Mouse (Mus musculus): ENCODE results near the gene Foxq1. TPM values are rescaled to one million over a fixed set of nuclear protein-coding genes. Genes with fewer than 3 reads are reported as not detected.

The Foxq1 gene
- polyA plus RNA-seq, 1 experiment from 2014 or later, result 1.1 TPM

DNA sequence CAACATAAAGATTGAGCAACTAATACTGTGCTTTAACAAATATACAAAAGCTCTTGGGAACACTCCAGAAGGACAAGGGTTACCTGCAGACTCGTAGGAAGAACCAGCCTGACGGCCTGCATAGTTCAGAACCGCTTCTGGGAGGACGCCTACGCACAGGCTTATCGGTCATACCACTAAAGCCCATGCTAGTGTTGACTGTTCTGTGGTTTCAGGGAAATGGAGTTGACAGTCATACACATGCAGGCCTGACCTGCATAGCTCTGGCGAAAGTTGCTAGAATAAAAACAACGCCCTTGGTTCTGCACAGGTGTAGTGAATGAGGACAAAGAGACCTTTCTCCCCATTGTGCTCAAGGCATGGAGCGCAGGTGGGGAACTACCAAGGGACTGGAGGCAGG lies 8.3 kb upstream of the Foxq1 start:
- no peaks in the 10 kb centered on the region for H3K36me3 ChIP-seq
- ATAC-seq (ENCODE audit: borderline replicate concordance, extremely low read depth, low FRiP score, low TSS enrichment), result peak; percentile 74

DNA sequence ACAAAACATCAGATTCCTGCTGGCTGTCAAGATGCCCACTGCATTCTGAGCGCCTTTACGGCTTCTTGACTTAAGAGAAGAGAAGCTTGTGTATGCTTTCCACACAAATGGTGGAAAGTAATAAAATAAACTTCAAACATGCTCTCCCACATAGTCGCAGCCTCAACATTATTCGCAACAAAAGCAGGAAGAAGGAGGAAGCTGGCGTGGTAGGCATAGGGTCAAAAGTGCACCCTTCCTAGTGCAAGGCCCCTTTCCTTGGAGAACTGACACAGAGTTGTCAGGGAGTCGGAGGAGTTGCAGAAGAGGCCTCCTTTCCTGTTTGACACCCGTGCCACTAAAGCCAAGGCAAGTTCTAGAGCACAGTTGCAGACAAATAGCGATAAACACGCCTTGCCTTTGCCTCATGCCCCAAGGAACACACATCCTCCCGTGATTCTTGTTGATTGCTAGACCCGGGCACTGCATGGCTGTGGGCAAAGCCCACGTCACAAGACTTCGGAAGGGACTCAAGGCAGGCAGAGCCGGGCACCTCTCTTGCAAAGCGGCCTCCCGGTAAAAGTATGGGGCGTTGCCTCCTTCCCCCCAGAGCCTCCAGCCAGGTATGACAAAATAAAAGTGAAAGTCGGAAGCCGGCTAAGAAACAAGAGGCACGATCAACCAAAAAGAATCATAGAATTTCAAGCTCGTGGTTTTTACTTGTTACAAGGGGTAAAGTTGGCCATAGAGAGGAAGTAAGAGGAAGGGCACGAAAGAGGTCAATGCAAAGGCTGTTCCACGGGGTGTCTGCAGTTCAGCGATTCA lies 1.2 kb downstream of the Foxq1 start:
- H3K27ac ChIP-seq, result no peak overlapping the region
- no peak for ATAC-seq (ENCODE audit: borderline replicate concordance, extremely low read depth, low FRiP score, low TSS enrichment)
- peak overlapping the region; percentile 98 for H3K4me2 ChIP-seq
- no peaks in the 10 kb centered on the region for H3K36me3 ChIP-seq
- no peak overlapping the region for H3K9ac ChIP-seq
- peaks cover 84% of the 10 kb centered on the region for H3K27me3 ChIP-seq
- peaks cover 19% of the 10 kb centered on the region for H3K4me1 ChIP-seq
- WGBS, result 14% methylated on average over 24 of the region's 24 CpGs
- no peaks in the 10 kb centered on the region for H3K9me3 ChIP-seq
- H3K4me3 ChIP-seq, result peak overlapping the region; percentile 56

More for the DNA sequence above, 8.3 kb upstream of the Foxq1 start:
- Histone ChIP-seq H3K27ac (peak overlapping the region; percentile 33; the same call in 1 of the 2 replicates), H3K27me3 (no peaks in the 10 kb centered on the region), H3K9me3 (no peaks in the 10 kb centered on the region), H3K4me3 (no peak overlapping the region), H3K4me2 (no peak overlapping the region), H3K9ac (no peak overlapping the region), H3K4me1 (peaks cover 4% of the 10 kb centered on the region; the same call in 1 of the 2 replicates)
- 52% methylated on average over 9 of the region's 9 CpGs for WGBS

DNA sequence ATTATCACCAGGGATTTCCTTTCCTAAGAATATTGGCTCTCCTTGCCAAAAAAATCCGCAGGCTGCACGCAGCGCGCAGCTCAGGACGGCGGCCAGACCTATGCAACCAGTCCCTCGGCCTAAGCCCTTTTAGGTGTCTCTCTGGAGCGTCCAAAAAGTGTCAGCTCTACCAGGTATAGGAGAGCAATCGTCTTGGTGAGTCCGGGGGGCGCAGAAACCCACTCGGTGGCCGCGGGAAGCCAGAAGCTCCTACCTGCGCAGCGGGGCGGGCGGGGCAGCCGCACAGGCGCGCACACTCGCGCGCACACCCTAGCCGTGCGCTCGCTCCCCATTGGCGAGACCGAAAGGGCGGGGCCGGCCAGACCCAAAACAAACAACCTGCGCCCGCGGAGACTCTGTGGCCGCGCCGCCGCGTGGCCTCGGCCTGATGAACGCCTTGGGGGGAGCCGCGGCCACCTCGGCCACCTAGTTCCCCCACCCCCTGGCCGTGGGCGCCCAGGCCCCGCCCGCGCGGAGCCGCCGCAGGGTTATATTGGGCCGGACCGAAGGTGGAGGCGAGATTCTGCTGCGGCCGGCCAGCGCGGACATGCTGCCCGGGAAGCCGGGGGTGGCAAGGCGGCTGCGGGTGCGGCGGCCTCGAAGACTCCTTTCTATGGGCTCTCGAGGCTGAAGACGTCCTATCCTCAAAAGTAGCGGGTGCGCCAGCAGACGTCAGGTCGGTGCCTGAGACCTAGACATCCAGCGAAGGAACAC lies 2.0 kb downstream of the Foxq1 start:
- H3K27me3 ChIP-seq, result peaks cover 92% of the 10 kb centered on the region
- ATAC-seq (ENCODE audit: borderline replicate concordance, extremely low read depth, low FRiP score, low TSS enrichment), result peak; percentile 52; the same call in 1 of the 2 replicates
- peak overlapping the region; percentile 98 for H3K4me2 ChIP-seq
- no peak overlapping the region for H3K27ac ChIP-seq
- under 1% methylated on average over 73 of the region's 73 CpGs for WGBS
- peaks cover 19% of the 10 kb centered on the region for H3K4me1 ChIP-seq
- peak overlapping the region; percentile 56 for H3K4me3 ChIP-seq
- peak overlapping the region; percentile 38 for H3K9ac ChIP-seq
- no peaks in the 10 kb centered on the region for H3K9me3 ChIP-seq
- no peaks in the 10 kb centered on the region for H3K36me3 ChIP-seq

DNA sequence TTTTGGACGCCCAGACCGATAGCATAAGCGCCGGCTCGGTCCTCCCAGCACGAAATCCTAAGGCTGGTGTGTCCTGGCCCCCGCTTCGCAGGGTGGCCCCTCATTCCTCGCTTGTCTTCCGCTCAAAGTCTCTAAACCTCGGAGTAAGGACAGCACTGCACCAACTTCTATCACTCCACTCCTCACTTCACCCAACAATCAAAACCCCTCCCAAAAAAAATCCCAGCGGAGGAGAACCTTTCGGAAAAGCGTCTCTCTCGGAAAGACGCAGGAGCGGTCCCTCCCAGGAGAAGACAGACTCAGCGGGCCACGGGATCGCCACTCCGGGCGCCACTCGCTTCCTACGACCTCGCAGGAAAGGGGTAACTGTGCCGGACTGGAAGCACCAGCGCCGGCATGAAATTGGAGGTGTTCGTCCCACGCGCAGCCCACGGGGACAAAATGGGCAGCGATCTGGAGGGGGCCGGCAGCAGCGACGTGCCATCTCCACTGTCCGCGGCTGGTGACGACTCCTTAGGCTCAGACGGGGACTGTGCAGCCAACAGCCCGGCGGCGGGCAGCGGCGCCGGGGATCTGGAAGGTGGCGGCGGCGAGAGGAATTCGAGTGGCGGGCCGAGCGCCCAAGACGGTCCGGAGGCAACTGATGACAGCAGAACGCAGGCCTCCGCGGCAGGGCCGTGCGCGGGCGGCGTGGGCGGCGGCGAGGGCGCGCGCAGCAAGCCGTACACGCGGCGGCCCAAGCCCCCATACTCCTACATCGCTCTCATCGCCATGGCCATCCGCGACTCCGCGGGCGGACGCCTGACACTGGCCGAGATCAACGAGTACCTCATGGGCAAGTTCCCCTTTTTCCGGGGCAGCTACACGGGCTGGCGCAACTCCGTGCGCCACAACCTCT lies 2.8 kb downstream of the Foxq1 start, which contains the start of gene A530084C06Rik:
A530084C06Rik (minus strand) TSS at position 813 of the 898 bp plus-strand sequence.
- Histone ChIP-seq H3K4me3 (peak within 1 kb of the TSS; percentile 56), H3K4me2 (peak within 1 kb of the TSS; percentile 98), H3K4me1 (peaks cover 19% of the 10 kb centered on the region), H3K9me3 (no peaks in the 10 kb centered on the region), H3K27me3 (peaks cover 92% of the 10 kb centered on the region), H3K36me3 (no peaks in the 10 kb centered on the region), H3K27ac (no peak within 1 kb of the TSS), H3K9ac (peak within 1 kb of the TSS; percentile 38)
- ATAC-seq (ENCODE audit: borderline replicate concordance, extremely low read depth, low FRiP score, low TSS enrichment), result peak; percentile 33
- under 1% methylated on average over 88 of the region's 88 CpGs for WGBS

DNA sequence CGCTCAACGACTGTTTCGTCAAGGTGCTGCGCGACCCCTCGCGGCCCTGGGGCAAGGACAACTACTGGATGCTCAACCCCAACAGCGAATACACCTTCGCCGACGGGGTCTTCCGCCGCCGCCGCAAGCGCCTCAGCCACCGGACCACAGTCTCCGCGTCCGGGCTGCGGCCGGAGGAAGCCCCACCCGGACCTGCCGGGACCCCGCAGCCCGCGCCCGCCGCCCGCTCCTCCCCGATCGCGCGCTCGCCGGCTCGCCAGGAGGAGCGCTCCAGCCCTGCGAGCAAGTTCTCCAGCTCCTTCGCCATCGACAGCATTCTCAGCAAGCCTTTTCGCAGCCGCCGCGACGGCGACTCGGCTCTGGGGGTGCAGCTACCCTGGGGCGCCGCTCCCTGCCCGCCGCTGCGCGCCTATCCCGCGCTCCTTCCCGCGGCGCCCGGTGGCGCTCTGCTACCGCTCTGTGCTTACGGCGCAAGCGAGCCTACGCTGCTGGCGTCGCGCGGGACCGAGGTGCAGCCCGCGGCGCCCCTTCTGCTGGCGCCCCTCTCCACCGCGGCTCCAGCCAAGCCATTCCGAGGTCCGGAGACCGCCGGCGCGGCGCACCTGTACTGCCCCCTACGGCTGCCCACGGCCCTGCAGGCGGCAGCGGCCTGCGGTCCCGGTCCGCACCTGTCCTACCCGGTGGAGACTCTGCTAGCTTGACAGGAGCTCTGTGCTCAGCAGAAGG lies 3.6 kb downstream of the Foxq1 start:
- H3K27ac ChIP-seq, result no peak overlapping the region
- 1% methylated on average over 91 of the region's 92 CpGs for WGBS
- peak overlapping the region; percentile 38 for H3K9ac ChIP-seq
- H3K4me2 ChIP-seq, result peak overlapping the region; percentile 98
- no peaks in the 10 kb centered on the region for H3K36me3 ChIP-seq
- H3K4me3 ChIP-seq, result peak overlapping the region; percentile 56
- peak; percentile 72 for ATAC-seq (ENCODE audit: borderline replicate concordance, extremely low read depth, low FRiP score, low TSS enrichment)
- H3K9me3 ChIP-seq, result no peaks in the 10 kb centered on the region
- peaks cover 89% of the 10 kb centered on the region for H3K27me3 ChIP-seq
- peaks cover 24% of the 10 kb centered on the region for H3K4me1 ChIP-seq

DNA sequence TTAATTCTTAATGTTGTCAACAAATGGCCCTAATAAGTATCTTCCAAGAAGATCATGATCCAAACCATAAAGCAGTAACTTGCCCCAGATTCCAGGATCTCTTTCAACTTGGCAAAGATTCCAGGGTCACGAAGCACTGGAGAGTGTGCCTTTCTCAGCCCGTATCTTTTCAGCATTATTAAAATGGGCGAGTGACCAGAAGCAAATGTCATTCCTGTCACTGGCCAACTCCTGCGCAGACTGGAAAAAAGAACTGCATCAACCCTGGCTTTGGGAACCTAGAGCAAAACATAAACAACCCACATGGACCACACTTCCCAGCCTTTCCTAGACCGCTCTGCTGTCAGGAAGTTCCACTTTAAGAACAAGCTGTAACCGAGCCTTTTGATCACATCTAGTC lies 8.5 kb downstream of the Foxq1 start:
- Histone ChIP-seq H3K9ac (no peak overlapping the region), H3K27me3 (peaks cover 52% of the 10 kb centered on the region)
- 30% methylated on average over 6 of the region's 6 CpGs for WGBS

DNA sequence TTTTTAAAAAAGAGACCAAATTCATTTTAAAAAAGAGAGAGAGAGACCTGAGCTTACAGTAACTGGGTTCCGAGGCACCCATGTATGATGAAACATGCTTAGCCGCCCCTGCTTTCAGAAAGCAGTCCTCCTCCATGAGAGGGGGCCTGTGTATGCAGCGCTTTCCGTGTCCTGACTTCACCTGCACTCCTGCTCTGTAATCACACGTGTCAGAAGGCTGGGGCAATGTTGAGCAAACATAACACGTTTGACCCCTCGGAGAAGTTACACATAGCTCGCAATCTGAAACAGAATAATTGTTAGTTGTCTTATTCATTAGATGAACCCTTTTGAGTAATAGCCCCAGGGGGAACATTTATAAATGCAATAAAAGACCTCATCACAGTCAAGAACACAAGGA lies 11.2 kb downstream of the Foxq1 start:
- 62% methylated on average over 8 of the region's 8 CpGs for WGBS
- Histone ChIP-seq H3K9ac (no peak overlapping the region), H3K4me3 (no peak overlapping the region), H3K9me3 (no peaks in the 10 kb centered on the region), H3K4me1 (peaks cover 14% of the 10 kb centered on the region), H3K36me3 (no peaks in the 10 kb centered on the region), H3K27ac (no peak overlapping the region), H3K27me3 (peaks cover 25% of the 10 kb centered on the region), H3K4me2 (no peak overlapping the region)
- no peak for ATAC-seq (ENCODE audit: borderline replicate concordance, extremely low read depth, low FRiP score, low TSS enrichment)

More for the DNA sequence above, 8.5 kb downstream of the Foxq1 start:
- Histone ChIP-seq H3K4me2 (no peak overlapping the region), H3K4me1 (peaks cover 20% of the 10 kb centered on the region), H3K4me3 (no peak overlapping the region), H3K36me3 (no peaks in the 10 kb centered on the region), H3K9me3 (no peaks in the 10 kb centered on the region), H3K27ac (no peak overlapping the region)
- ATAC-seq (ENCODE audit: borderline replicate concordance, extremely low read depth, low FRiP score, low TSS enrichment), result no peak

DNA sequence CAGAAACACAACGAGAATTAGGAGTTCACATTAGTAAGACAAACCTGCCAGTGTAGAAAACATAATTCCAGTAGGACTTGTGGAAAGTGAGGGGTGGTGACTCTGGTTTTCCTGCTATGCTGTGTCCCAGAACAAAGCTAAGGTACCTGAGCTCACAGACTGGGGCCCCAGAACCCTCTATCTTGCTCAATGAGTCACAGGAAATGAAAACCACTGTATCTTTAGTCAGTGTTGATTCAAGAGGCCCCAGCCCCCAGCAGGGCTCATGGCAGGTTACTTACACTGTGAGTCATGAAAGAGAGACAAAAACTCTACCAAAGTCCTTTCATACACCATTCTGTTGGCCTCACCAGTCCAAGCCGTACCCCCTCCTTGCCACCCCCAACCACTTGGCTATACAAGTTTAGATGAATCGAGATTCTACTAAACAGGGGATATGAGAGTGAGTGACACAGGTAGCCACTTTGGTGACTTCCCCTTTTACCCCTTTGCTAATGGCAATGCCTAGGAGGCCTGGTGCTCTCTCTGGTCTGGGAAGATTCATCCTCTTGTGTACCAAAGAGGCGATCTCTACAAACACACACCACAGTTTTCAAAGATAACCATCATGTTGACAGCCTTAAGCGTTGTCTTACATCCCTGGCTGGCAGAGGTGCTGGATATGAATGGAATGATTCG lies 11.8 kb downstream of the Foxq1 start:
- H3K36me3 ChIP-seq, result no peaks in the 10 kb centered on the region
- H3K4me2 ChIP-seq, result no peak overlapping the region
- H3K27ac ChIP-seq, result no peak overlapping the region
- ATAC-seq (ENCODE audit: borderline replicate concordance, extremely low read depth, low FRiP score, low TSS enrichment), result no peak
- 73% methylated on average over 6 of the region's 6 CpGs for WGBS
- no peak overlapping the region for H3K9ac ChIP-seq
- H3K27me3 ChIP-seq, result peaks cover 19% of the 10 kb centered on the region
- H3K4me3 ChIP-seq, result no peak overlapping the region
- H3K9me3 ChIP-seq, result no peaks in the 10 kb centered on the region
- peaks cover 14% of the 10 kb centered on the region for H3K4me1 ChIP-seq

DNA sequence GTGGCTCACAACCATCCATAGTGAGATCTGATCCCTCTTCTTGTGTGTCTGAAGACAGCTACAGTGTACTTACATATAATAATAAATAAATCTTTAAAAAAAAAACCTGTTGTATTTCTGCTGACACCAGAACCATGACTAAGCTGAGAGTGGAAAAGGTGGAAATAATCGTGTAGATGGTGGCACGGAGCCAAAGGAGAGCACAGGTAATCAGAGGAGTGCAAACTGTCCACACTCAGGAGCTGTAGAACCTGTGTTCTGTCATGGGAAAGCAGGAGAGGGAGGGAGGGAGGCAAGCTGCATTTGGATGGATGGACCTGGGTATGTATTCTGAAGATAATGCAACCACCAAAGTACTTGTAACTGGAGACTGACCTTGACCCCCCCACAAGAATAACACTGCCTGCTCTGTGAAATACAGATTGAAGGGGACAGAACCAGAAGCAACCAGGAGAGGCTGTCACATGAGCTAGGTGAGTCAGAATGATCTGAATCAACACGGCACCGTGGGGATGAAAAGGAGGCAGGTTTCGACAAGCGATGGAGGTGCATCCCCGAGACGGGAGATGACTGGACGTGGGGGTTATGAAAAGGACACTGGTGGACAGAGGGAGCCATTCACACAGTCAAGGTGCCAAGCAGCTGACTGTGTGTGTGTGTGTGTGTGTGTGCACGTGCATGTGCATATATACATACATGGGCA lies 17.0 kb downstream of the Foxq1 start:
- Histone ChIP-seq H3K9me3 (no peaks in the 10 kb centered on the region), H3K9ac (no peak overlapping the region), H3K4me2 (no peak overlapping the region), H3K4me3 (no peak overlapping the region), H3K4me1 (peaks cover 7% of the 10 kb centered on the region; the same call in 1 of the 2 replicates), H3K27ac (no peak overlapping the region), H3K27me3 (no peaks in the 10 kb centered on the region), H3K36me3 (no peaks in the 10 kb centered on the region)
- 80% methylated on average over 10 of the region's 10 CpGs for WGBS
- no peak for ATAC-seq (ENCODE audit: borderline replicate concordance, extremely low read depth, low FRiP score, low TSS enrichment)

DNA sequence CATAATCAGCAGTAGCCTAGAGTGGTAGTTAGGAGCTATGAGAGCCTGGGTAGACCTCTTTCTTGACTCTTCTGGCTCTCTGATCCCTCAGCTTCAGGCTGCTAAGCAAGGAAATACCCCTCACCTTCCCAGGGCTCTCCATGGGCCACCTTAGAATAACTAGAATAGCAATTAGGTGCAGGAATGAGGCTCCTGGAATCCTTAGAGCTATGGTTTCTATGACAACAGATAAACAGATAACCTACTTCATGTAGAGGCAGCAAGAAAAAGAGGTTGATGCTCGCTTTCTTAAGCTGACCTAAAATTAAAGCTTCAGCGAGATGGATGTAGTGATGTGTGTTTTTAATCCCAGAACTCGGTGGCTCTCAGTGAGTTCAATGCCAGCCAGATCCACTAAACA lies 18.7 kb downstream of the Foxq1 start:
- no peak for ATAC-seq (ENCODE audit: borderline replicate concordance, extremely low read depth, low FRiP score, low TSS enrichment)
- Histone ChIP-seq H3K9ac (no peak overlapping the region), H3K27ac (no peak overlapping the region), H3K4me1 (peaks cover 12% of the 10 kb centered on the region), H3K36me3 (no peaks in the 10 kb centered on the region), H3K9me3 (no peaks in the 10 kb centered on the region), H3K4me3 (no peak overlapping the region), H3K4me2 (no peak overlapping the region), H3K27me3 (0 out of 2 replicates have a peak, but pooled peaks cover 4% of the 10 kb centered on the region)
- WGBS, result 76% methylated on average over 3 of the region's 3 CpGs
